Mouse (Mus musculus) testis, adult 2 months (tissue): ENCODE measurements around the gene Wfdc15b. TPM values are rescaled to one million over a fixed set of nuclear protein-coding genes. Genes with fewer than 3 reads are reported as not detected.
A peak's percentile ranks its signal among the peaks of the same experiment; 100 is the strongest.
"Not testable (repeated sequence)": the region's sequence is repeated elsewhere in the genome, so short reads cannot be mapped to it uniquely, and the experiment has no call there.

Source experiments
- H3K27ac ChIP-seq: fragments of 200-500 bp; 2 replicates; pipeline ENCODE4 v1.5.1; 2012; ENCODE audit warnings: low read depth, low read length; ENCODE audit not compliant: control insufficient read depth, insufficient read depth
- H3K27me3 ChIP-seq: fragments of 200-500 bp; 2 replicates; pipeline ENCODE4 v1.6.1; 2012; ENCODE audit warnings: mild to moderate bottlenecking, low read length, moderate library complexity; ENCODE audit not compliant: control insufficient read depth, insufficient read depth
- H3K36me3 ChIP-seq: fragments of 200-500 bp; 2 replicates; pipeline ENCODE4 v1.6.1; 2012; ENCODE audit warnings: mild to moderate bottlenecking, low read length; ENCODE audit not compliant: control insufficient read depth, insufficient read depth
- H3K4me1 ChIP-seq: fragments of 200-500 bp; 2 replicates; pipeline ENCODE4 v1.6.1; 2012; ENCODE audit warnings: low read length; ENCODE audit not compliant: control insufficient read depth, insufficient read depth
- H3K4me3 ChIP-seq: fragments of 200-500 bp; 2 replicates; pipeline ENCODE4 v1.5.1; 2012; ENCODE audit warnings: low read depth, mild to moderate bottlenecking, low read length, moderate library complexity, mixed read lengths; ENCODE audit not compliant: control insufficient read depth
- CTCF ChIP-seq: fragments of 200-500 bp; IDR thresholded peaks from 2 replicates; pipeline ENCODE4 v1.5.1; 2012; ENCODE audit warnings: low read depth, mild to moderate bottlenecking, inconsistent platforms, low read length, moderate library complexity; ENCODE audit not compliant: control insufficient read depth, insufficient read depth, insufficient replicate concordance
- POLR2A ChIP-seq: fragments of 200-500 bp; IDR thresholded peaks from 2 replicates; pipeline ENCODE4 v1.6.1; 2012; ENCODE audit warnings: low read depth, mild to moderate bottlenecking, inconsistent platforms, low read length, moderate library complexity; ENCODE audit not compliant: control insufficient read depth
- polyA plus RNA-seq: library from polyadenylated mRNA; depleted of rRNA; stranded (reverse); fragments of >200 nt; gene quantifications from 2 replicates; pipeline ENCODE4 v1.2.3, GENCODE M21; 2012

The Wfdc15b gene
- polyA plus RNA-seq, 1 experiment = not detected

- Histone ChIP-seq H3K27ac (no peak overlapping the region), H3K4me1 (no peaks in the 10 kb centered on the region; the same call in 1 of the 2 replicates), H3K4me3 (no peak overlapping the region), H3K36me3 (no peaks in the 10 kb centered on the region), H3K27me3 (no peaks in the 10 kb centered on the region)
- TF ChIP-seq POLR2A (no peak), CTCF (no peak)
Measured at GRCm38 (mm10) chr2:164206676-164207075, 14.8 kb downstream of the Wfdc15b start.

GRCm38 (mm10) chr2:164206011-164206410, 15.4 kb downstream of the Wfdc15b start:
- H3K27me3 ChIP-seq, H3K36me3 ChIP-seq, H3K4me3 ChIP-seq, H3K27ac ChIP-seq, H3K4me1 ChIP-seq: not testable (repeated sequence)

- Histone ChIP-seq H3K27ac (peak within 1 kb of the TSS; percentile 88), H3K27me3 (no peaks in the 10 kb centered on the region), H3K4me1 (no peaks in the 10 kb centered on the region), H3K36me3 (no peaks in the 10 kb centered on the region), H3K4me3 (peak within 1 kb of the TSS; percentile 97)
- TF ChIP-seq CTCF (no peak), POLR2A (peak; percentile 84)
Measured at GRCm38 (mm10) chr2:164199626-164200327, 21.7 kb downstream of the Wfdc15b start, which contains the start of gene Wfdc15a. Gene Wfdc15a (minus strand): TSS chr2:164200130.

- Histone ChIP-seq H3K4me1 (no peaks in the 10 kb centered on the region), H3K27ac (no peak overlapping the region), H3K27me3 (no peaks in the 10 kb centered on the region), H3K36me3 (no peaks in the 10 kb centered on the region), H3K4me3 (no peak overlapping the region)
- TF ChIP-seq CTCF = no peak
- TF ChIP-seq POLR2A = no peak
Measured at GRCm38 (mm10) chr2:164196700-164196990, 24.8 kb downstream of the Wfdc15b start.

- TF ChIP-seq CTCF = no peak
- no peak for TF ChIP-seq POLR2A
- Histone ChIP-seq H3K4me1 (no peaks in the 10 kb centered on the region), H3K36me3 (no peaks in the 10 kb centered on the region), H3K27ac (no peak overlapping the region), H3K4me3 (no peak overlapping the region), H3K27me3 (no peaks in the 10 kb centered on the region)
Measured at GRCm38 (mm10) chr2:164195971-164196699, 25.3 kb downstream of the Wfdc15b start.

GRCm38 (mm10) chr2:164194959-164195630, 26.4 kb downstream of the Wfdc15b start:
- Histone ChIP-seq H3K27ac (no peak overlapping the region), H3K4me1 (no peaks in the 10 kb centered on the region), H3K36me3 (no peaks in the 10 kb centered on the region), H3K4me3 (no peak overlapping the region), H3K27me3 (no peaks in the 10 kb centered on the region)
- TF ChIP-seq POLR2A = no peak
- TF ChIP-seq CTCF = no peak

- H3K27me3 ChIP-seq = no peaks in the 10 kb centered on the region
- H3K36me3 ChIP-seq = no peaks in the 10 kb centered on the region
- TF ChIP-seq CTCF (no peak), POLR2A (no peak)
- H3K27ac ChIP-seq = no peak overlapping the region
- H3K4me3 ChIP-seq = no peak overlapping the region
- H3K4me1 ChIP-seq = peaks cover 2% of the 10 kb centered on the region; the same call in 1 of the 2 replicates
Measured at GRCm38 (mm10) chr2:164192279-164192678, 29.2 kb downstream of the Wfdc15b start.
